Mouse (Mus musculus) cerebellum, adult 11 months (tissue): Measurements from ENCODE around the gene Sf3b2.

Source experiments
- DNase-seq: peaks from one replicate; pipeline ENCODE4 v3.0.0; 2022

Sf3b2 gene

DNA sequence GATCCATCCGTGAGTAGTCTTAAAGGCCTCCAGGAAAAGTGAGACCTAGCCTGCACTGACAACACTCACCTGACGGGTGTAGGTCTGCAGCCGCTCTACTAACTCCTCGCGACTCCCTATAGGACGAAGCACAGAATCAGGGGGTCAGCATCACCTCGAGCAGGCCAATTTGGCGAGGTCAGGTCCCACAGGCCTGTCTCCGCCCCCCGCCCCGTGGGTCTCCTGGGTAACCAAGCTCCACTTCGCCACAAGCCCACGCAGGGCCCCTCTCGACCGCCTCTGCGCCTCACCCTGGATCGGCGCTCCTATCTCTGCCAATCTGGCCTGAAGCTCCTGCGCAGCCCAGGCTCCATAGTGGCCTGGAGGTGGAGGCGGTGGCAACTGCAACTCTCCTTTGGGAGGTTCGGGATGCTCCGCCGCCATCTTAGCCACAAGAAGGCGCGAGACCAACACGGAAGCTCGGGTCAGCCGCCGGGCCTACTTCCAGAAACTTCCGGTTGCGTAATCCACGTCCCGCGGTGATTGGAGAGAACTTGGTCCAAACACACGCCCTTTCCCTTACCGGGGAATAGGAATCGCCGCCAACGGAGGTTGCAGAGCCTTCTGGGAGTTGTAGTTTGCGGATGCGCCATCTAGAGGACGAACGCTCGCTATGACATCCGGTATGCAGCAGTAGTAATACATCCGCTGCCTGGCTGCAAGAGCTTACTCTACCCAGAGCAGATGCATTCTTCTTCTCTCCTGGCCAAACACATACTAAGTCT, at the start of gene Sf3b2:
Gene Sf3b2 (minus strand): TSS at position 484 of the 764 bp plus-strand sequence.
- peak; percentile 98 for DNase-seq

GRCm38 (mm10) chr19:5341360-5341759, 46.1 kb upstream of the Sf3b2 start:
- DNase-seq, result no peak

DNA sequence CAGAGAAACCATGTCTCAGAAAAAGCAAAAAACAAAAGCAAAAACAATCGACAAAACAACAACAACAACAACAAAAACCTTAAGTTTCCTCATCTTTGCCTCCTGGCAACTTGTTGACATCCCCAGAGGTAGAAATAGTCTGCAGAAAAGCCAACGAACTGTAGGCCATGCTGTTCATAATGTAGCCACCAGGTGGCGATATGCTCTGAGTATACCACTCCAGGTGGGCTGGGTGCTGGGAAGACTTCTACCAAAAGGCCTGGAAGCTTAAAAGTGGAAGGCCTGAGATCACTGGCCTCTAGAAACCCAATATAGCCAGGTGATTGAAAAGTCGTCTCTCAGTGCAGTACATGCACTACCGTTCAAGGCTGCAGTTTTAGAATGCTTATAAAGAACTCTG, 42.7 kb upstream of the Sf3b2 start:
- DNase-seq, result peak; percentile 74

DNA sequence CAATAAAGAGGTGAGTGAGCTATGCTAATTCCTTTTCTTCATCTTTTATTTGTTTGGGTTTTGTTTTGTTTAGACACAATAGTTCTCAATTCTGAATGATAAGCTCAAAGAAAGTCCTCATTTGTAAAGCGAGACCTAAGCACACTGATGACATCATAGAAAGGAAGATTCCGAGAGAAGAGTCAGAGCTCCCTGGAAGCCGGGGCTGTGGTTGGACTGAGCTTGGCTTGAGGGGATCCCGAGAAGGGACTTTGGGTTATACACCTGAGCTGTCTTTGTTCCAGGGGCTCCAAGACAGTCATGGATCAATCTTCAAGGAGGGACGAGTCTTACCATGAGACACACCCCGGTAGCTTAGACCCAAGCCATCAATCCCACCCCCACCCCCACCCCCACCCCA, 40.2 kb upstream of the Sf3b2 start, which contains the start of gene Catsper1:
Gene Catsper1 (plus strand): TSS at position 301 of the 400 bp plus-strand sequence.
- no peak for DNase-seq

DNA sequence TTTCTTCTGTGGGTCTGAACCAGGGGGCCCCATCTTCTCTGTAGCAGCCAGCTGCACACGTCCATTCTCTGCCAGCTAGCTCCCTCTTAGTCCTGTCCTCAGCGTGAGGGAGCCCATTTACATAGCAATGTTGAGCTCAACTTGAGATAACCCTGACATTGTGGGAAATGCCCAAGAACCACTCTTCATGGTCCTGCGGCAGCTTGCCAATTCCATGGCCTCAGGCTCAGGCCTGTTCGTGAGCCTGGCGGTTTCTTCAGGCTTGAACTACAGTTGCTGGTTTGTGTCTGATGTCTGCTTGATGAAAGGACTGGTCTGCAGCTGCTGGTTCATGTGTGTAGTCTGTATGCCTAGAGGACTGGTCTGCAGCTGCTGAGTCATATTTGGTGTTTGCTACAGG, 39.5 kb upstream of the Sf3b2 start:
- DNase-seq, result no peak

DNA sequence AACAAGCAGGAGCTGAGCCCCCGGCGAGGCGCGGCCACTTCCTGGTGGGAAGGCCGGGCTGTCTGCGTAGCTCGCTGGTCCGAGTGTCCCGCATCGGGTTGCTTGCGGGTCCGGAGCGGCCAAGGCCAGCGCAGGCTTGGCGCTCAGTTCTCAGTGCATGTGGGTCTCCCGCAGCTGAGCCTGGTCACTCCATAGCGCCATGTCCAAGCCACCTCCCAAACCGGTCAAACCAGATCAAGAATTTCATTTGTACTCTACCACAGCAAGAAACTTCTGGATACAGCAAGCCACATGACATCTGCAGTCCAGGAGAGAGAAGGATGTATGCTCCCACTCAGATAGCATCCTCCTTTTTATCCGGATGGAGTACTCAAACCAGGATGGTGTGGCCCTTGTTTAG, 32.7 kb upstream of the Sf3b2 start:
- DNase-seq, result no peak

DNA sequence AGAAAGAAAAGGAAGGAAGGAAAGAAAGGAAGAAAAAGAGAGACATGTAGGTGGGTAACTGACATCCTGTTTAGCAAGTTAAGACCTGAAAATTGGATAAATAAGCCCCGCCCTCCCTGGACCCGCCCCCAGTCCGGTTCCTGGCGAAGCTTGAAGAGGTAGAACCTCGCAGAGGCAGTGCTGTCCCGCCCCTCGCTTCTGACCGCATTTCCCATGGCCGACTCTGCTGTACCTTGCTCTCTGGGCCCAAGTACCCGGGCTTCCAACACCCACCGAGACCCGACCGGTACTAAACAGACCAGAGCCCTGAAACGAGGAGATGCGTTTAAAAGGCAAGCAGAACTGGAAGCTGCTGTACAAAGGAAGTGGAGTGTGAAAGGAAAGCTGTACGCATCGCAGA, 28.5 kb upstream of the Sf3b2 start:
- no peak for DNase-seq

DNA sequence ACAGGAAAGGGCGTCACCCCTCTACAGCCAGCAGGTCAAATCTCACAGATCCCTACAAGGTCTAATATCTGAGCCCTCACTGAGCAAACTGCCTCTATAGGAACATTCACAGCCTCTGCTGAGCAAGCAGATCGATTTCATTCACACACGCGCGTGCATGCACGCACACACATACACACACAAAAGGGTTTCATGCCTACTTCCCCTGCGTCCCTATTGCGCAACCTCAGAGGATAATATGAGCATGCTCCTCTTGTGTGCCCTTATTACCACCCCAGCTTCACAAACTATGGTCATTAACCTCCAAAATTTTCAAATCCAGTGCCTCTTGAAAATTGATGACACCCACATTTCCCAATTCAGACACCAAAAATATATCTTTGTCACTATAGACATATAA, 17.9 kb upstream of the Sf3b2 start:
- no peak for DNase-seq

GRCm38 (mm10) chr19:5309025-5309424, 13.8 kb upstream of the Sf3b2 start:
- DNase-seq, result no peak

- no peak for DNase-seq
These were observed 11.9 kb upstream of the Sf3b2 start for GRCm38 (mm10) chr19:5306968-5307734.

- no peak for DNase-seq
These were observed 11.0 kb upstream of the Sf3b2 start for GRCm38 (mm10) chr19:5306279-5306678.

DNA sequence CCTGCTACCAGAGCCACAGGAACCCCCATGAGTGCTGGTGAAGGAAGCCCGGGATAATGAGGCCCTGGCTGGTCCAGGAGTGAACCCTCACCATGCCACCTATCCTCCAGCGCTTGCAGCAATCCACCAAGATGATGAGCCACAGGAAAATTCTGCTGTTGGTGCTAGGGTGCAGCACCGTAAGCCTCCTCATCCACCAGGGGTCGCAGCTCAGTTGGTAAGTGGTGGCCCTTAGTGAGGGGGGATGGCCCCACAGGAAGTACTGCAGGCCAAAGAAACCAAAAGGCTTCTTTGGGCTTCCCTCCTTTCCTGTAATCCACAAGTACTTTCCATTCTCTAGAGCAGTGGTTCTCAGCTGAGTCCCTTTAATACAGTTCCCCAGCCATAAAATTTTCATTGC, 7.2 kb upstream of the Sf3b2 start:
- DNase-seq, result no peak

DNA sequence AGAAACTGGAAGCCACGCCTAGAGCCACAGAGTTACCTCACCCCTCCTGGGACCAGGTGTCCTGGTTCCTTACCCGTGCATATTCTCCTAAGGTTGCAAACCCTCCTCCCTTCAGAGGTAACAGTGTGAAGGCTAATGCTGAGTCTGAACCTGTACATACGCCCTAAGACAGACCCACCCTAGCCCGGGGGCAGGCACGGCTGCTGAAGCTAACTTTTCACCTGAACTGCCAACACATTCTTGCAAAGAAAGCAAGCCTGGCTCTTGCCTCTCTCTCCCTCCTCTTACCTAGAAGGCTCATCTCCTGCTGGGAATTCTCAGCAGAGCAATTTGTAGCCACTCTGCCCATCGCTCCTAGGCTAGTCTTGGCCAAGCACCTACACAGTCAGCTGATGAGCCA, 5.3 kb upstream of the Sf3b2 start:
- no peak for DNase-seq

DNA sequence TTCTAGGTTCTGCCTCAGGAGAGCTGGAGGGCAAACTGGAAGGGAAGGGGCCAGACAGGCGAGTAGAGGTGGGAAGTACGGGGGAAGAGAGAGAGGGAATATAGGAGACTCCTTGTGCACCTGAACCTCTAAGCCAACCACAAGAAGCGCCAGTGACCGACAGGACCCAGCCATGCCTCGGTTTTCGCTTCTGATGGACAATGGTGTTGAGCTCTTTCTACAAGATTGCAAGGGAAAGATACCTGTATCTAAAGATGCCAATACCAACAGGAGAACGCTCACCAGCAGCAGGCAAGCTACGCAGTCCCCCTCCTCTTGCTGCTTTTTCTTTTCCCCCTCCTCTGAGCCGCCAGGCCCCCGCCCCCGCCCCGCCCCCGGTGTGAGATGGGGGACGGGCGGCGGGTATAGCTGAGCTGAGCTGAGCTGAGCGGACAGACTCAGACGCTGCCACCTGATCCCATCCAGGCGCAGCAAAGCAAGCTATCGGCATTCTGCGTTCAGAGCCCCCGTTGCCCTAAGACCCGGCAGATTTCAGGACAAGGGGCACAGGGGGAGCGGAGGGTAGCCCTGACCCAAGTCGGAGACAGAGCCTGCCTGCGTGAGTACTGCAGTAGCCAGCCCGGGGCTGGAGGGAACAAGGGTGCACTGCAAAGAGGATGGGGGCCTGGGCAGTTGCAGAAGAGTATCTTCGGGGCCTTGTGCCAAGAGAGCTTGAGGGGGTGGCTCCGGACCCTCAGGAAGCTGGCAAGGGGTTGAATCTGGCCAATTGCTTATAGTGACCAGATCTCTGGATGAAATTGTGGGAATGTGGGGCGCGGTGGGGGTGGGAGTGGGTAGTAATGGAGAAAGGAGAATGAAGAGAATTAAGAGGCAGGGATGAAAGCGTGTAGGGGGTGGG, 2.9 kb upstream of the Sf3b2 start, which contains the start of gene Gal3st3:
Gene Gal3st3 (plus strand): TSS at position 429 of the 898 bp plus-strand sequence.
- DNase-seq, result peak; percentile 45

DNA sequence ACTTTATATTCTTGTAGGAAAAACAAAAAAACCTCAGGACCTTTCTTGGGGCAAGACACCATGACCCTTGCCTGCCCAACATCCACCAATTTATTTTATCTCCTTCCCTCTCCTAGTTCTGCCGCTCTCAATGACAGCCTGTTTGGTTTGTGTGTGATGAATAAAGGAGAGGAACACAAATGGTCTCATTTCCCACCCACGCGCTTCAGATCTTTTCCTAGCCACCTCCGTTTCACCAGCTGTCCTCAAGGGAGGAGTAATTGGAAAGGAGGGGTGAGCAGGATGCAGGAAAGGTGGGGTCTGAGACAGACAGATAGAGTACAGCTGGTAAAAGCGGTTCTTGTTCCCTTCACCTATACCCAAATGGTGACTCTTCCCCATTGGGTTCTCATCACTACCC, 1.4 kb upstream of the Sf3b2 start:
- DNase-seq, result no peak

- DNase-seq, result no peak
These were observed 451 bp upstream of the Sf3b2 start for GRCm38 (mm10) chr19:5295736-5296075.

- no peak for DNase-seq
These were observed 16.9 kb downstream of the Sf3b2 start for GRCm38 (mm10) chr19:5278381-5278780.

DNA sequence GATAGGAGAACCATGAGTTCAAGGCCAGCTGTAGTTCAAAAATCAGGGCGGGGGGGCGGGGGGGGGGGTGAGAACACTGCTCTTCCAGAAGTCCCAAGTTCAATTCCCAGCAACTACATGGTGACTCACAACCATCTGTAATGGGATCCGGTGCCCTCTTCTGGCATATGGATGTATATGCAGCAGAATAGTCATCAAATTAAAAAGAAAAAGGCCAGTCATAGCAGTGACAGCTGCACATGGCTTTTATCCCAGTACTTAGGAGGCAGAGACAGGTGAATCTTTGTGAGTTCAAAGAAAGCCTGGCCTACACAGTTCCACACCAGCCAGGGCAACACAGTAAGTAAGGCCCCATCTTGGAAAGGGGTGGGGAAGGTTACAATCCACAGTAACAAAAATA, 18.1 kb downstream of the Sf3b2 start:
- no peak for DNase-seq

DNA sequence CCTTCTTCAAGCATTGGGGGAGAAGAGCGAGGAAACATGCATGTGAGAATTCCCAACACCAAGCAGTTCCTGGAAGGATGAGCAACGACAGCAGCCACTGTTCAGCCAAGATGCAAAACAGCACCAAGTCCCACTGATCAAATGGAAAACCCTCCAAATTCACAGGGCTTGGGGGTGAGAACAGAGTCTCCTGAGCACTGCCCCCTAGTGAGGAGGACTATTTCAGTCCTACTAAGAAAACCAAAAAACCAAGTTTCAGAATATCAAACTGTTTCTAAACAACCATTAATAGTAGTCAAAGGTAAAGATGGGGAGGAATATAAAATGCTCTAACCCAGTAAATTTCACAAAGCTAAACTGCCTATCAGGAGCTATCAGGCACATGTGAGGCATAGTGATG, 18.7 kb downstream of the Sf3b2 start:
- no peak for DNase-seq

DNA sequence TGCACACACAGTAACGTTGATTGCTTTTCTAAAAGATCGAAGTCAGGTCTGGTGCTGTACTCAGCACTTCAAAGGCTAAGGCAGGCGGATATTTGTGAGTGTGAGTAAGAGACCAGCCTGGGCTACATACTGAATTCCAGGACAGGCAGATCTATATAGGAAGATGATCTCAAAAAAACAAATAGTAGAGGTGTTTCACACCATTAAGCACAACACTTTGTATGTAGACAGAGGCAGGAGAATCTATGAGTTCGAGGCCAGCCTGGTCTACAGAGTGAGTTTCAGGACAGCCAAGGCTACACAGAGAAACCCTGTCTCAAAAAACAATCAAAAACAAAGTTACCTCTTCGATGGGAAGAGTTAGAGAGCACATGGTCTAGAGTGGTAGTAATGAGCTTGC, 19.5 kb downstream of the Sf3b2 start:
- DNase-seq, result no peak

GRCm38 (mm10) chr19:5274641-5275040, 20.6 kb downstream of the Sf3b2 start:
- DNase-seq, result no peak

- DNase-seq, result no peak
These were observed 21.3 kb downstream of the Sf3b2 start for GRCm38 (mm10) chr19:5273916-5274315.
